28 mouse cellular contexts compared by ENCODE assay signal in genomic region chr5:23964599-23965165, GRCm38 (mm10).
DNase-seq lines count a peak whose midpoint lies in the region; ATAC-seq and TF ChIP-seq lines count a peak whose summit lies in the region.
"Had no signal": no experiment of that assay in that cellular context is flagged by ENCODE, and none has a peak within 500 bp of the region (broad histone marks: within the 10 kb centered on the region; RNA-seq: fewer than 3 reads in every experiment).

No protein-coding gene starts in this region.

- H3K4me2 ChIP-seq in hindbrain, postnatal 0 days (ENCODE audit: low read depth, low read length): no peak overlapping the region
- H3K4me2 ChIP-seq in hindbrain, embryonic 13.5 days: no peak overlapping the region
- H3K4me2 ChIP-seq: embryonic facial prominence, embryonic 15.5 days; forebrain, embryonic 15.5 days; heart, embryonic 13.5 days; hindbrain, embryonic 14.5 days; kidney, embryonic 15.5 days; limb, embryonic 15.5 days; lung, embryonic 15.5 days; midbrain, embryonic 15.5 days had no signal

- no peak overlapping the region for H3K4me3 ChIP-seq in hindbrain, postnatal 0 days (ENCODE audit: low read length)
- H3K4me3 ChIP-seq in hindbrain, embryonic 13.5 days: no peak overlapping the region
- H3K4me3 ChIP-seq: embryonic facial prominence, embryonic 15.5 days; forebrain, embryonic 15.5 days; heart, embryonic 13.5 days; kidney, embryonic 15.5 days; limb, embryonic 15.5 days; lung, embryonic 15.5 days; megakaryocyte, embryonic 14.5 days; midbrain, embryonic 15.5 days had no signal

- H3K4me1 ChIP-seq in hindbrain, postnatal 0 days (ENCODE audit: insufficient read depth, low read length): no peaks in the 10 kb centered on the region
- H3K4me1 ChIP-seq in hindbrain, embryonic 13.5 days (replicated peaks): peaks cover 11% of the 10 kb centered on the region
- H3K4me1 ChIP-seq: embryonic facial prominence, embryonic 15.5 days; limb, embryonic 15.5 days; midbrain, embryonic 15.5 days had no signal

- H3K9ac ChIP-seq in hindbrain, postnatal 0 days (replicated peaks; ENCODE audit: low read length): no peak overlapping the region
- H3K9ac ChIP-seq in hindbrain, embryonic 13.5 days: no peak overlapping the region
- H3K9ac ChIP-seq: embryonic facial prominence, embryonic 15.5 days; forebrain, embryonic 15.5 days; heart, embryonic 13.5 days; hindbrain, embryonic 14.5 days; kidney, embryonic 15.5 days; limb, embryonic 15.5 days; liver, embryonic 14.5 days; lung, embryonic 15.5 days; midbrain, embryonic 15.5 days had no signal

- 56% methylated on average over 10 of the region's 10 CpGs for WGBS in hindbrain, postnatal 0 days
- WGBS in hindbrain, embryonic 13.5 days: 83% methylated on average over 10 of the region's 10 CpGs

- H3K36me3 ChIP-seq in hindbrain, postnatal 0 days (ENCODE audit: insufficient read depth, low read length): no peaks in the 10 kb centered on the region
- H3K36me3 ChIP-seq in hindbrain, embryonic 13.5 days: peaks cover 19% of the 10 kb centered on the region
- H3K36me3 ChIP-seq: limb, embryonic 15.5 days; lung, embryonic 15.5 days; midbrain, embryonic 15.5 days had no signal

- no peaks in the 10 kb centered on the region for H3K9me3 ChIP-seq in hindbrain, postnatal 0 days (ENCODE audit: low read length)
- no peaks in the 10 kb centered on the region for H3K9me3 ChIP-seq in hindbrain, embryonic 13.5 days
- H3K9me3 ChIP-seq: embryonic facial prominence, embryonic 15.5 days; forebrain, embryonic 15.5 days; heart, embryonic 13.5 days; kidney, embryonic 15.5 days; limb, embryonic 15.5 days; lung, embryonic 15.5 days; megakaryocyte, embryonic 14.5 days; midbrain, embryonic 15.5 days had no signal

- TF ChIP-seq CTCF in hindbrain, postnatal 0 days (IDR thresholded peaks at IDR 0.05; ENCODE audit: low read depth): no peak

- H3K27ac ChIP-seq in hindbrain, postnatal 0 days: peak overlapping the region; percentile 7; the same call in 1 of the 2 replicates
- no peak overlapping the region for H3K27ac ChIP-seq in hindbrain, embryonic 13.5 days
- H3K27ac ChIP-seq: embryonic facial prominence, embryonic 15.5 days; forebrain, embryonic 15.5 days; heart, embryonic 13.5 days; hindbrain, embryonic 14.5 days; kidney, embryonic 15.5 days; liver, embryonic 14.5 days; lung, embryonic 15.5 days; midbrain, embryonic 15.5 days had no signal

- no peaks in the 10 kb centered on the region for H3K27me3 ChIP-seq in hindbrain, postnatal 0 days (ENCODE audit: insufficient read depth, low read length)
- H3K27me3 ChIP-seq in hindbrain, embryonic 13.5 days: no peaks in the 10 kb centered on the region
- H3K27me3 ChIP-seq: embryonic facial prominence, embryonic 15.5 days; forebrain, embryonic 15.5 days; heart, embryonic 13.5 days; kidney, embryonic 15.5 days; limb, embryonic 15.5 days; lung, embryonic 15.5 days; megakaryocyte, embryonic 14.5 days; midbrain, embryonic 15.5 days had no signal

- peak; percentile 87 for ATAC-seq in hindbrain, postnatal 0 days
- ATAC-seq in hindbrain, embryonic 13.5 days (ENCODE audit: low FRiP score): no peak
- ATAC-seq: activated CD4-positive, CD25-positive, alpha-beta regulatory T cell, adult 4 months; forebrain, embryonic 15.5 days; intestine, embryonic 16.5 days; midbrain, embryonic 15.5 days had no signal

- peak; percentile 51 for DNase-seq in hindbrain, postnatal 0 days (ENCODE audit: low spot score)
- DNase-seq in ovary, adult 18-20 months (ENCODE audit: low spot score): peak; percentile 41
- DNase-seq in ovary, postnatal 10 days (ENCODE audit: low spot score): no peak
- peak; percentile 57 for DNase-seq in adrenal gland, postnatal 10 days
- no peak for DNase-seq in spleen, postnatal 14 days (ENCODE audit: low spot score in 2 of 2)
- DNase-seq in lung, adult 18-20 months: no peak
- DNase-seq: cerebellum, adult 18-20 months; cerebellum, postnatal 36 days; gastrocnemius, postnatal 10 days; heart, postnatal 14 days; kidney, postnatal 36 days; layer of hippocampus, postnatal 36 days; lung, postnatal 36 days; right cerebral cortex, postnatal 25 days; thymus, postnatal 14 days had no signal

Comparison
In these comparisons a context has a peak if more than half of its experiments do, and no peak if none do; other contexts are left out.
1. DNase-seq: peak in hindbrain, postnatal 0 days (single experiment), ovary, adult 18-20 months (single experiment) and adrenal gland, postnatal 10 days (single experiment); none in ovary, postnatal 10 days (single experiment), spleen, postnatal 14 days (0 of 2) and lung, adult 18-20 months (0 of 2).